Mouse (Mus musculus) forebrain, embryonic 15.5 days (tissue): ENCODE results near the gene Gm42674. TPM values are rescaled to one million over a fixed set of nuclear protein-coding genes. Genes with fewer than 3 reads are reported as not detected.

ENCODE experiments used
- ATAC-seq: fragments of 200-750 bp; cut with Nextera tagmentation; replicated peaks from 2 replicates; pipeline ENCODE4 v1.8.0; 2017; ENCODE audit warnings: mild to moderate bottlenecking, moderate TSS enrichment, moderate library complexity
- H3K27ac ChIP-seq: fragments of 300-500 bp; sonication (generic); replicated peaks from 2 replicates; pipeline ENCODE4 v1.5.1; 2015; ENCODE audit warnings: mild to moderate bottlenecking, inconsistent platforms
- H3K27me3 ChIP-seq: fragments of 300-500 bp; sonication (generic); 2 replicates; pipeline ENCODE4 v1.6.1; 2015; ENCODE audit warnings: inconsistent platforms
- H3K36me3 ChIP-seq: fragments of 300-500 bp; sonication (generic); 2 replicates; pipeline ENCODE4 v1.6.1; 2015; ENCODE audit warnings: mild to moderate bottlenecking, inconsistent platforms
- H3K4me1 ChIP-seq: fragments of 300-500 bp; sonication (generic); 2 replicates; pipeline ENCODE4 v1.6.1; 2015; ENCODE audit warnings: inconsistent platforms
- H3K4me2 ChIP-seq: fragments of 300-500 bp; sonication (generic); replicated peaks from 2 replicates; pipeline ENCODE4 v1.6.1; 2015; ENCODE audit warnings: mild to moderate bottlenecking, inconsistent platforms
- H3K4me3 ChIP-seq: fragments of 300-500 bp; sonication (generic); 2 replicates; pipeline ENCODE4 v1.5.1; 2015; ENCODE audit warnings: mild to moderate bottlenecking, inconsistent platforms
- H3K9ac ChIP-seq: fragments of 300-500 bp; sonication (generic); replicated peaks from 2 replicates; pipeline ENCODE4 v1.6.1; 2015; ENCODE audit warnings: mild to moderate bottlenecking, inconsistent platforms
- H3K9me3 ChIP-seq: fragments of 300-500 bp; sonication (generic); 2 replicates; pipeline ENCODE4 v1.6.1; 2016; ENCODE audit warnings: inconsistent platforms
- WGBS: fragments of 180-500 bp; shearing (Covaris S2); methylation state at CpG from one replicate; pipeline ENCODE4 v1.1.7; 2015; ENCODE audit warnings: mixed read lengths; 5-methylcytosine and 5-hydroxymethylcytosine counted together
- polyA plus RNA-seq: library from polyadenylated mRNA; unstranded; fragments of >200 nt; fragmentation: Nextera tagmentation; extraction: Ambion mirVana; gene quantifications from 2 replicates; pipeline ENCODE4 v1.2.1, GENCODE M21; 2015

The Gm42674 gene
- polyA plus RNA-seq: not detected in 2 replicates

DNA sequence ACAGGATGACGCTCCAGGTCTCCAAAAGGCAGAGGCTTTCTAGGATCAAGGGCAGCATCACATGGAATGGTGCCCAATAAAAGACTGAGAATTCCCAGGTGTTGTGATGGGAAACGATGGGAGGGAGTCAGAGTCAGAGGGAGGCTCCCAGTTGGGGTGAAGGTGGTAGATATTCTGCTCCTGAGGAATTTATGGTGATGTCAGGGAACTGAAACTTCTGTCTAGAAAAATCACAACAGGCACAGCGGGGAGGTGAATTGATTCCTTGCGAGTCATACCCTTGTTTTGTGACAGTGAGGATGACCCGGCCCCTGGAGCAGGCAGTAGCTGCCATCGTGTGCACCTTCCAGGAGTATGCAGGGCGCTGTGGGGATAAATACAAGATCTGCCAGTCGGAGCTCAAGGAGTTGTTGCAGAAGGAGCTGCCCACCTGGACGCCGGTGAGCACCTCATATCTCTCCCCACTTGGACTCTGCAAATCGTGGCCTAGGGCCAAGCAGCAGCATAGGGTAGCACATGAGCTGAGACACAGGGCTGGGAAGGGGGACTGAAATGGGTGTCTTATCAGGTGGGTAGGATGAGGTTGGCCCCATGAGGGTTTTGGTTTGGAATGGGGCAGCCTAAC, at the start of gene Gm42674:
Gene Gm42674, plus strand, starts transcription at position 419 of the 625 bp plus-strand sequence.
- Histone ChIP-seq H3K36me3 (no peaks in the 10 kb centered on the region), H3K4me2 (no peak within 1 kb of the TSS), H3K9ac (no peak within 1 kb of the TSS), H3K4me1 (peaks cover 12% of the 10 kb centered on the region), H3K27ac (no peak within 1 kb of the TSS), H3K4me3 (no peak within 1 kb of the TSS), H3K9me3 (no peaks in the 10 kb centered on the region), H3K27me3 (no peaks in the 10 kb centered on the region)
- 85% methylated on average over 11 of the region's 11 CpGs for WGBS
- no peak for ATAC-seq

- Histone ChIP-seq H3K4me3 (no peak overlapping the region), H3K4me1 (peaks cover 4% of the 10 kb centered on the region; the same call in 1 of the 2 replicates), H3K36me3 (no peaks in the 10 kb centered on the region), H3K9ac (no peak overlapping the region), H3K27ac (no peak overlapping the region), H3K4me2 (no peak overlapping the region), H3K9me3 (no peaks in the 10 kb centered on the region), H3K27me3 (no peaks in the 10 kb centered on the region)
- 76% methylated on average over 2 of the region's 2 CpGs for WGBS
- no peak for ATAC-seq
Observed at GRCm38 (mm10) chr3:90552231-90552630, 49.5 kb upstream of the Gm42674 start.

- Histone ChIP-seq H3K4me2 (no peak overlapping the region), H3K27ac (no peak overlapping the region), H3K9me3 (no peaks in the 10 kb centered on the region), H3K36me3 (no peaks in the 10 kb centered on the region), H3K27me3 (no peaks in the 10 kb centered on the region), H3K9ac (no peak overlapping the region), H3K4me3 (no peak overlapping the region), H3K4me1 (peaks cover 4% of the 10 kb centered on the region; the same call in 1 of the 2 replicates)
- WGBS: 10% methylated on average over 5 of the region's 5 CpGs
- peak; percentile 91 for ATAC-seq
Observed at GRCm38 (mm10) chr3:90555954-90556353, 45.8 kb upstream of the Gm42674 start.

DNA sequence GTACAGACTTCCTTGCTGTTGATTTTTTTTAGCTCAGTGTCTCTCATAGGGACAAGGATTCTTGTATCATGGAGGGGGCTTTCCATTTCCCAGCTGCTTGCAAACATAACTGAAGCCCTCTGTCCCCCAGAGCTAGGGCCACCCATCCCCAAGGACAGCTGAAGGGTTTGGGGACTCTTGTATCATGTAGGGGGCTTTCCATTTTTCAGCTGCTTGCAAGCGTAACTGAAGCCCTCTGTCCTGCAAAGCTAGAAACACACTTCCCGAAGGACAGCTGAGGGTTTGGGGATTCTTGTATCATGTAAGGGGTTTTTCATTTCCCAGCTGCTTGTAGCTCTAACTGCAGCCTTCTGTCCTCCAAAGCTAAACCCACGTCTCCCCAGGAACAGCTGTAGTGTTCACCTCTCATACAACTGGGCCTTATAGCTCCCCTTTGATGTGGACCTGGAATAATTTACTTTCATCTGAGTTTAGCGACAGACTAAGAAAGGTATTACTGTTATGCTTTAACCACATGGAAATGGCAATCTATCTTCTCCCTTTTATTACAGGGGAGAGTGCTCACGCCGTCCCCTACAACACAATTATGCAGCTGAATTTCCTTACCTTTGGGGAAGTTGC, 41.6 kb upstream of the Gm42674 start, which contains the start of gene S100a3:
Gene S100a3, plus strand, starts transcription at position 571 of the 621 bp plus-strand sequence.
- no peak within 1 kb of the TSS for H3K4me2 ChIP-seq
- no peak within 1 kb of the TSS for H3K4me3 ChIP-seq
- no peaks in the 10 kb centered on the region for H3K9me3 ChIP-seq
- H3K27ac ChIP-seq: no peak within 1 kb of the TSS
- no peaks in the 10 kb centered on the region for H3K36me3 ChIP-seq
- 84% methylated on average over 6 of the region's 6 CpGs for WGBS
- peaks cover 4% of the 10 kb centered on the region; the same call in 1 of the 2 replicates for H3K4me1 ChIP-seq
- no peak within 1 kb of the TSS for H3K9ac ChIP-seq
- H3K27me3 ChIP-seq: no peaks in the 10 kb centered on the region
- no peak for ATAC-seq

DNA sequence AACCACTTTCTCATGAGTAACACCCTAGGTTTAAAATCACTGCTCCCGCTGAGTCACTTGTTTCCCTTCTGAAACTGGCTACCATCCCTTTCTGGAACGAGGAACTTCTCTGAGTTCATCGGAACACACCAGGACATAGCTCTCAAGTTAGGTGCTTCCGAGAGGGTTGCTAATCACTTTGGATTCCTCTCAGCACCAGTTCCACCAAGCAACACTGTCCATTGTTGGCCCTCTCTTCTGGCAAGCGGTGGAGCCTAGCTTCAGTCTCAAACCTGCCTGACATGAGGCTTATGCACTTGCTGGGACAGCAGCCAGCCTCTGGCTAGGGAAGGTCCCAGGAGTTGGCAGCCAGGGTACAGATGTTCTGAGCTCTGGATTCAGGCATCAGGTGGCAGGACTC, 27.0 kb upstream of the Gm42674 start:
- no peak overlapping the region for H3K4me3 ChIP-seq
- no peak overlapping the region for H3K9ac ChIP-seq
- H3K4me2 ChIP-seq: no peak overlapping the region
- H3K4me1 ChIP-seq: no peaks in the 10 kb centered on the region
- no peak overlapping the region for H3K27ac ChIP-seq
- H3K36me3 ChIP-seq: no peaks in the 10 kb centered on the region
- 85% methylated on average over 5 of the region's 5 CpGs for WGBS
- ATAC-seq: no peak
- no peaks in the 10 kb centered on the region for H3K9me3 ChIP-seq
- H3K27me3 ChIP-seq: no peaks in the 10 kb centered on the region

GRCm38 (mm10) chr3:90575320-90575719, 26.4 kb upstream of the Gm42674 start:
- no peak overlapping the region for H3K4me2 ChIP-seq
- H3K27ac ChIP-seq: no peak overlapping the region
- no peaks in the 10 kb centered on the region for H3K9me3 ChIP-seq
- no peaks in the 10 kb centered on the region for H3K27me3 ChIP-seq
- WGBS: 89% methylated on average over 3 of the region's 3 CpGs
- H3K4me1 ChIP-seq: no peaks in the 10 kb centered on the region
- H3K4me3 ChIP-seq: no peak overlapping the region
- H3K36me3 ChIP-seq: no peaks in the 10 kb centered on the region
- ATAC-seq: no peak
- H3K9ac ChIP-seq: no peak overlapping the region

DNA sequence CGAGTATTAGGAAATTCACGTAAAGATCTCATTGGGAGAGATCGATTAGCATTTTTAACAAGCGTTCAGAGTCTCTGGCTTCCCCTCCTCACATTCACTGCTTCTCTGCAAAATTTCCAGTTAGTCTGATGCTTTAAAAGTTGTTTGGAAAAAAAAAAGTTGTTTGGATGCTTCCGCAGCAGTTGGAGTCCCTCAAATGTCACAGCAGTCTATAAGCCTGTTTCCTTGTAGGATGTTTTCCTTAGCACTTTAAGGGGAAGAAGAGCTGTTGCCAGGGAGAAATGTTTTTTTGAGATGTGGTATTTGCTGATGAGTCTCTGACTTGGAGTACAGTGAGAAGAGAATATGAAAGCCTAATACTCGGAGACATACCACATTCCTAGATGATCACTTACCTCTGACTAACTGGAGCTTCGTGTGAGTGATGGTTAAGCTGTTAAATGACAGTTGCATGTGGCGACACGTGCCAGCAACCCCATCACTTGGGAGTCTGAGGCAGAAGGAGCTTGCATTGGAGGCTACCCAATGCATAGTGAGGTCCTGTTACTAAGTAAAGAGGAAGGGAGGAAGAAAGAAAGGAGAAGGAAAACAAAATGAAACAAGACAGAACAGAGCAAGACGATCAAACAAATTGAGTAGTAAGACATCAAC, 25.2 kb upstream of the Gm42674 start:
- no peak for ATAC-seq
- Histone ChIP-seq H3K4me1 (no peaks in the 10 kb centered on the region), H3K9ac (no peak overlapping the region), H3K27ac (no peak overlapping the region), H3K27me3 (no peaks in the 10 kb centered on the region), H3K9me3 (no peaks in the 10 kb centered on the region), H3K4me3 (no peak overlapping the region), H3K36me3 (no peaks in the 10 kb centered on the region), H3K4me2 (no peak overlapping the region)
- WGBS: 72% methylated on average over 10 of the region's 10 CpGs

DNA sequence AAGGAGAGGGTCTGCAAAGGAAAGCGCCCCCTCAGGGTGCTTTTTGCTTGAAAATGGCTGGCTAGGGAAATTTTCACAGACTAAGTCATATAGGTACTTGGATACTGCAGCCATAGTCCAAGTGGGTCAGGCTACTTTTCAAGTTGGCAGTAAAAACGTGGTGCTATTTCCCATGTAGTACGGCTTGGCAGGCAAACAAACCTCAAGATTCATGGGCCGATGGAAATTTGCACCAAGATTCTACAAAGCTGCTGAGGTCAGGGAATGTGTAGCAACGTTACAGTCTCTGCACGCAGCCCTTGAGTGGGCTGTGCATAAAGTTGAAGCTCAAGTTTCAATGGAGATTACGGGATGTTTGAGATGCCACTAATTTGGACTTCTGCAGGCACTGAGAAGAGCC, 22.3 kb upstream of the Gm42674 start:
- no peaks in the 10 kb centered on the region for H3K9me3 ChIP-seq
- no peaks in the 10 kb centered on the region for H3K27me3 ChIP-seq
- H3K4me1 ChIP-seq: no peaks in the 10 kb centered on the region
- no peak overlapping the region for H3K4me2 ChIP-seq
- H3K9ac ChIP-seq: no peak overlapping the region
- H3K4me3 ChIP-seq: no peak overlapping the region
- WGBS: 80% methylated on average over 7 of the region's 7 CpGs
- no peak for ATAC-seq
- H3K27ac ChIP-seq: no peak overlapping the region
- H3K36me3 ChIP-seq: no peaks in the 10 kb centered on the region

DNA sequence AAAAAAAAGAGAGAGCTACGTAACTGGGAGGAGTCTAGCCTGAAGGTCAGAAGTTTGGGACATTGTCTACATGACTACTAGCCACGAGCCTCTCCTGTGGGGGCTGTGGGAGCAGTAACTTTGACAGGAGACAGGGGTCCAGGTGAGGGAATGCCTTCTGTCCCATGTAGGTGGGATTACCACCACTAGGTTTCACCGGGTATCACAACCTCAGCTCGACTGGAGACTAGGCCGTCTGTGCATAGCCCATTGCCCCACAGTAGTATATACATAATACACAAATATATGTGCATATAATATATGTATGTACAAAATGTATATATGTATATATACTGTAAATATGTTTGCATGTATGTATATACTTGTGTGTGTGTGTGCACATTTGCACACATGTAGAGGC, 20.6 kb upstream of the Gm42674 start:
- H3K4me1 ChIP-seq: no peaks in the 10 kb centered on the region
- no peak overlapping the region for H3K4me2 ChIP-seq
- no peak overlapping the region for H3K9ac ChIP-seq
- no peak for ATAC-seq
- H3K4me3 ChIP-seq: no peak overlapping the region
- no peaks in the 10 kb centered on the region for H3K27me3 ChIP-seq
- WGBS: 94% methylated on average over 5 of the region's 5 CpGs
- no peaks in the 10 kb centered on the region for H3K36me3 ChIP-seq
- no peak overlapping the region for H3K27ac ChIP-seq
- no peaks in the 10 kb centered on the region for H3K9me3 ChIP-seq

DNA sequence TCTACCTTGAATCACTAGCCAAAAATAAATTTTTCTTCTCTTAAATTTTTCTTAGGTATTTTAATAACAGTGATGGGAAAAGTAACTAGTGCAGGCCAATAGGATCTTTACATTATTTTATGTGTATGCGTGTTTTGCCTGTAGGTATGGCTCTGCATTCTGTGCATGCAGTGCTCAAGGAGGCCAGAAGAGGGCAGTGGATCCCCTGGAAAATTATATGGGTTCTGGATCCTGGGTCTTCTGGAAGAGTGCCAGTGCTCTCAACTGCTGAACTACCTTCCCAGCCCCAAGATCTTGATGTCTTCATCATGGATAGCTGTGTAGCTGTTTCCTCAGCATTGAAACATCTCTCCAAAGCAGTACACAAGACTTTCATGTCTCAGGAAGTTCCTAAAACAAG, 19.5 kb upstream of the Gm42674 start:
- Histone ChIP-seq H3K27me3 (no peaks in the 10 kb centered on the region), H3K4me1 (no peaks in the 10 kb centered on the region), H3K9ac (no peak overlapping the region), H3K4me2 (no peak overlapping the region), H3K9me3 (no peaks in the 10 kb centered on the region), H3K36me3 (no peaks in the 10 kb centered on the region), H3K4me3 (no peak overlapping the region), H3K27ac (no peak overlapping the region)
- no peak for ATAC-seq
- WGBS: 97% methylated on average over 1 of the region's 1 CpGs

DNA sequence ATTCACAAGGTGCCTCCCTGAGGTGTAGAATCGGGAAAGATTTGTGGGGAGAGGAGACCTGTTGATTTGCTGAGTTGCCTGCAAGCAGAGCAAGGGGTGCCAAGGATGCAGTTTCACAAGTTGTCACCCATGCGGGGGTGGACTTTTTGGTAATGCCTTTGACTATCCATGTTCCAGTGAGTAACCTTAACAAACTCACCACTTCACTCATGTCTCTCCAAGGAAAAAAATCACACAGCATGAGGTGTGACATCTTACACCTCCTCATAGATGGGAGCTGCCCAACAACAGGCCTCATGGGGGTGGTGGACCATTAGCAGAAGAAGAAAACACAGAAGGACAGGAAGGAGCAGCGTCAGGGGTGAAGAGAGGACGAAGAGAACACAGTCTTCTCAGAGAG, 19.1 kb upstream of the Gm42674 start:
- ATAC-seq: no peak
- Histone ChIP-seq H3K27ac (no peak overlapping the region), H3K9me3 (no peaks in the 10 kb centered on the region), H3K4me3 (no peak overlapping the region), H3K9ac (no peak overlapping the region), H3K27me3 (no peaks in the 10 kb centered on the region), H3K4me1 (no peaks in the 10 kb centered on the region), H3K36me3 (no peaks in the 10 kb centered on the region), H3K4me2 (no peak overlapping the region)
- WGBS: 91% methylated on average over 4 of the region's 4 CpGs

DNA sequence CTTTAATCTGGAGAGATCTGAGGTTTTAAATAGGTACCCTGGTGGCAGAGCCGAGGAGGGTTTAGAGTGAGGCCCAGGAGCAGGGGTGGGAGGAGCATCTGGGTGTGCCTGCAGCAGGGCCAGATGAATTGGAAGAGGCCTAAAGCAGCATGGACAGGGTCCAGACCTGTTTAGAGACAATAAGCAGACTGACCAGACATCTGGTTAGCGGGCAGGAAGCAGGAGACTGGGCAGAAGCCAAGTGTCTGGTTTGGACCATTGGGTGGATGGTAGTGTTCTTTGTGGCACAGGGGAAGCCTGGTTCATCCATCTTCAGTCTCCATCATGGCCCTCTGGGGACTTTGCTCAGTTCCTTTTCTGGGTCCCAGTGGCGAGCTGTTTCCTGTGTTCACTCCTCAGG, 17.8 kb upstream of the Gm42674 start:
- no peak overlapping the region for H3K27ac ChIP-seq
- WGBS: 56% methylated on average over 3 of the region's 3 CpGs
- no peak overlapping the region for H3K4me2 ChIP-seq
- H3K4me1 ChIP-seq: no peaks in the 10 kb centered on the region
- H3K27me3 ChIP-seq: no peaks in the 10 kb centered on the region
- ATAC-seq: no peak
- no peak overlapping the region for H3K9ac ChIP-seq
- no peaks in the 10 kb centered on the region for H3K36me3 ChIP-seq
- H3K4me3 ChIP-seq: no peak overlapping the region
- H3K9me3 ChIP-seq: no peaks in the 10 kb centered on the region
